Mouse (Mus musculus) thymus, adult 2 months (tissue): ENCODE data around the gene Zfp422. TPM values are rescaled to one million over a fixed set of nuclear protein-coding genes. Genes with fewer than 3 reads are reported as not detected.

Source experiments
- DNase-seq: peaks from one replicate; pipeline ENCODE4 v3.0.0; 2021
- H3K27ac ChIP-seq: fragments of 200-500 bp; 2 replicates; pipeline ENCODE4 v1.5.1; 2012; ENCODE audit warnings: low read length, control low read depth; ENCODE audit not compliant: control insufficient read depth, insufficient read depth
- H3K27me3 ChIP-seq: fragments of 200-500 bp; 2 replicates; pipeline ENCODE4 v1.6.1; 2012; ENCODE audit warnings: mild to moderate bottlenecking, low read length, moderate library complexity, mixed read lengths; ENCODE audit not compliant: control insufficient read depth, insufficient read depth
- H3K36me3 ChIP-seq: fragments of 200-500 bp; 2 replicates; pipeline ENCODE4 v1.6.1; 2012; ENCODE audit warnings: mild to moderate bottlenecking, low read length, moderate library complexity; ENCODE audit not compliant: control insufficient read depth, insufficient read depth
- H3K4me1 ChIP-seq: fragments of 200-500 bp; replicated peaks from 2 replicates; pipeline ENCODE4 v1.6.1; 2012; ENCODE audit warnings: low read length; ENCODE audit not compliant: control insufficient read depth, insufficient read depth
- H3K4me3 ChIP-seq: fragments of 200-500 bp; 2 replicates; pipeline ENCODE4 v1.5.1; 2012; ENCODE audit warnings: mild to moderate bottlenecking, low read length, control low read depth, moderate library complexity; ENCODE audit not compliant: control insufficient read depth, insufficient read depth
- CTCF ChIP-seq: fragments of 200-500 bp; IDR thresholded peaks from 2 replicates; pipeline ENCODE4 v1.5.1; 2012; ENCODE audit warnings: mild to moderate bottlenecking, control low read depth, low read length, moderate library complexity, borderline replicate concordance; ENCODE audit not compliant: control insufficient read depth, poor library complexity, insufficient read depth; ENCODE audit errors: extremely low read depth
- POLR2A ChIP-seq: fragments of 200-500 bp; IDR thresholded peaks from 2 replicates; pipeline ENCODE4 v1.6.1; 2012; ENCODE audit warnings: mild to moderate bottlenecking, low read length, control low read depth, moderate library complexity; ENCODE audit not compliant: control insufficient read depth, poor library complexity, insufficient read depth; ENCODE audit errors: extremely low read depth
- WGBS: fragments of 180-500 bp; shearing (Covaris S2); methylation state at CpG from one replicate; pipeline ENCODE4 v1.1.7; 2018; 5-methylcytosine and 5-hydroxymethylcytosine counted together
- polyA plus RNA-seq: library from polyadenylated mRNA; depleted of rRNA; stranded (reverse); fragments of >200 nt; gene quantifications from 2 replicates; pipeline ENCODE4 v1.2.3, GENCODE M21; 2012

Zfp422 gene
- polyA plus RNA-seq, 1 experiment: 50.1 TPM

DNA sequence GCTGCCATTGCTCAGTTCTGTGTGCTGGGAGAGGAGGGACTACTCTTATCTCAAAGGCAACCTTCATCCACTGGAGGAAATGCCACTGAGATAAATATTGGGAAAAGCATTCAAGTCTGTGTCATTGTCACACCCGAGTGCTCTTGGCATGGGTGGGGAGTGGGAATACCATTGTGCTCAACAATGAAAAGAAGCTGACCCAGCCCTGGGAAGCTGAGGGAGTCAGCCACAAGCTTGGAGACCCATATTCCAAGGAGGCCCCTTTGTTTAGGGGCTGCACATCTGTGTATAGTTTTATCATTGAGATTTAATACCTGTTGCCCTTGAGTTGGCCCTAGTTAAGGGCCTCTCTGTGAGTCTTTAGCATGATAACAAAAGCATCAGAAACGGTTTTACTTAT lies 10.9 kb upstream of the Zfp422 start:
- DNase-seq: no peak
- H3K36me3 ChIP-seq: no peaks in the 10 kb centered on the region
- no peak overlapping the region for H3K27ac ChIP-seq
- no peak for TF ChIP-seq CTCF
- TF ChIP-seq POLR2A: no peak
- no peaks in the 10 kb centered on the region for H3K27me3 ChIP-seq
- H3K4me1 ChIP-seq: no peaks in the 10 kb centered on the region
- WGBS: 96% methylated on average over 2 of the region's 2 CpGs
- no peak overlapping the region for H3K4me3 ChIP-seq

GRCm38 (mm10) chr6:116638871-116639270 lies 10.1 kb upstream of the Zfp422 start:
- no peak for TF ChIP-seq POLR2A
- TF ChIP-seq CTCF: no peak
- 97% methylated on average over 2 of the region's 2 CpGs for WGBS
- Histone ChIP-seq H3K27ac (no peak overlapping the region), H3K4me1 (no peaks in the 10 kb centered on the region), H3K4me3 (no peak overlapping the region), H3K27me3 (no peaks in the 10 kb centered on the region), H3K36me3 (no peaks in the 10 kb centered on the region)
- no peak for DNase-seq

DNA sequence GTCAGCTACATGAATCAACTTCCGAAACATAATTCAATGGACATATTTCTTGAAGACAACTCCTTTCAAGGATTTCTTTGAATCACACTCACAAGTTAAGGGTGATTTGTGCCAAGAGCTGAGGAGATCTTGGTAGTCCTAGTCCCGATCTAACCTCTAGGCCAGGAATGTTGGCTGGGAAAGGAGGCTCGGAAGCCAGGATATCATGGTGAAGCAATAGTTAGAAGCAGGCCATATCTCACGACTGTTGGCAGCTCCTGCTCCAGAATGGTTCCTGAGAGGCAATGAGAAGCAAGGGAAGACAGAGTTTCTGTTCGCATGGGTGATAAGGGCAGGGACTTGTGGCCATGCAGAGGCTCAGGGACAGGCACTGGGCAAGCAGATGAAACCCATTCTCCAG lies 8.7 kb upstream of the Zfp422 start:
- DNase-seq: no peak
- no peaks in the 10 kb centered on the region for H3K27me3 ChIP-seq
- no peaks in the 10 kb centered on the region for H3K36me3 ChIP-seq
- no peak for TF ChIP-seq CTCF
- no peak for TF ChIP-seq POLR2A
- H3K4me1 ChIP-seq: no peaks in the 10 kb centered on the region
- no peak overlapping the region for H3K27ac ChIP-seq
- no peak overlapping the region for H3K4me3 ChIP-seq
- 93% methylated on average over 5 of the region's 5 CpGs for WGBS

GRCm38 (mm10) chr6:116636581-116637235 lies 7.9 kb upstream of the Zfp422 start:
- DNase-seq: no peak
- no peak overlapping the region for H3K4me3 ChIP-seq
- H3K4me1 ChIP-seq: no peaks in the 10 kb centered on the region
- H3K27me3 ChIP-seq: no peaks in the 10 kb centered on the region
- whole genome bisulfite sequencing: 33% methylated on average over 9 of the region's 9 CpGs
- no peaks in the 10 kb centered on the region for H3K36me3 ChIP-seq
- no peak overlapping the region for H3K27ac ChIP-seq
- TF ChIP-seq CTCF (no peak), POLR2A (no peak)

- Histone ChIP-seq H3K4me1 (peaks cover 3% of the 10 kb centered on the region), H3K36me3 (no peaks in the 10 kb centered on the region), H3K4me3 (no peak overlapping the region), H3K27me3 (no peaks in the 10 kb centered on the region), H3K27ac (no peak overlapping the region)
- DNase-seq: no peak
- TF ChIP-seq POLR2A (no peak), CTCF (no peak)
- WGBS: 63% methylated on average over 10 of the region's 10 CpGs
These were observed 6.7 kb upstream of the Zfp422 start for GRCm38 (mm10) chr6:116635251-116636180.

DNA sequence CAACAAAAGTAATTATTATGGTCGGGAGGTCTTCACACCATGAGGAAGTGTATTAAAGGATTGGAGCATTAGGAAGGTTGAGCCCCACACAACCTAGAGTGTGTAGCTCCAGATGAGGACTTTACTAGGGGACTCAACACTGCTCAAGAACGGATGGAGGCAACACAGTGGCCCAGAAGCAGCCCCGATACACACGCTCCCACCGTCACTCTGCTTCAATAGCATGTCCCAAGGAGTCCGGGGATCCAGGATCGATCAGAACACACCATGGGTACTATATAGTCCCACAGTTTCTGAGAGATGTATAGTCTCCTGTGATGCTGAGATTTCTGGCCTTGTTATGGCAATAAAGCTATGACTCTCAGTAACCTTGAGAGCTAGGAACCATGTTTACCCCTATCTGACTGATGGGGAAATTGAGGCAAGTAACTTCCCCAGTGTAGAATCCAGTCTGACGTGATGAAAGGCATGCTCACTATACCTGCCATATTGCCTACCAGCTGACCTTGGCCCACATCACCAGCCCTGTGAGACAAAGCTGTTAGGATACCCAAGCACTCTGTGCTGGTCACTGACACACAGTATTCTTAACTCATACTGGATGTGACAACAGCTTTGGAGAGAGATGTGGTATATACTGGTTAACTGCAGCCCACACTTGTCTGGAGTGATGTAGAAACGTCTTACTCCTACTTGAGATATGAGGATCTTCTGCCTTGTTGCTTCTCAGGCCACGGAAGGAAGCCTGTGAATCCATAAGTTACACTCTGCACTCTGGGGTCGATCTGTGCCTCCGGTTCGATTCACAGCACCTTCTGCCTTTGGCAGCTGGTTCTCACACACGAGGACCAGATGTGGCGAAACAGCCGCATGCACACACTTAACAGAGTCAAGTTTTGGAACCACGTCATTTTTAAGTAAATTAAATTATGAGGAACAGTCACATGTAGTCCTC lies 5.2 kb upstream of the Zfp422 start:
- TF ChIP-seq POLR2A (no peak), CTCF (no peak)
- H3K4me3 ChIP-seq: no peak overlapping the region
- WGBS: 95% methylated on average over 17 of the region's 17 CpGs
- no peak overlapping the region for H3K27ac ChIP-seq
- no peak for DNase-seq
- H3K4me1 ChIP-seq: peaks cover 13% of the 10 kb centered on the region
- H3K27me3 ChIP-seq: no peaks in the 10 kb centered on the region
- no peaks in the 10 kb centered on the region for H3K36me3 ChIP-seq
